Mouse (Mus musculus) heart, postnatal 0 days (tissue): ENCODE results near the gene Gcnt3.

Source experiments
- CTCF ChIP-seq: IDR thresholded peaks from 2 replicates; pipeline ENCODE4 v1.5.1; 2016; ENCODE audit warnings: antibody characterized with exemption, control low read depth, low read depth
- EP300 ChIP-seq: IDR thresholded peaks from 2 replicates; pipeline ENCODE4 v1.6.1; 2016; ENCODE audit warnings: antibody characterized with exemption, low read depth

GRCm38 (mm10) chr9:70048280-70048679 lies 10.4 kb upstream of the Gcnt3 start:
- TF ChIP-seq CTCF (no peak), EP300 (no peak)
